Mouse (Mus musculus): ENCODE data around the gene Slc34a3.

The Slc34a3 gene

DNA sequence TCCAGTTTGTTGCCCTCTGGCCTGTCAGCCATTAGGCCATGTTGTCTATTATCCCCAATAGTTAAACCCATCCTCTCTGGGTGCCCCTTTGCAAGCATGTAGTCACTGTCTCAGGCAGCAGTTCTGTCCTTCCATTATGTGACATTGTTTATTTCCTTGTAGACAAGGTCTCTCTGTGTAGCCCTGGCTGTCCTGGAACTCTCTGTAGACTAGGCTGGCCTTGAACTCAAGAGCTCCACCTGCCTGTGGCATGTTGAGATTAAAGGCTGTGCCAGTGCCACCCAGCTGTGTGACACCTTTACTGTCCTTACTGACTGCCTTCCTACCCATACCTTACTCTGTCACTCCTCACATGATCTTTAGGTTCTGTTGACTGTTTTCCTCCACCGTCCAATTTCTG lies 18.2 kb upstream of the Slc34a3 start:
- DNase-seq (ENCODE audit: low spot score): no peak

DNA sequence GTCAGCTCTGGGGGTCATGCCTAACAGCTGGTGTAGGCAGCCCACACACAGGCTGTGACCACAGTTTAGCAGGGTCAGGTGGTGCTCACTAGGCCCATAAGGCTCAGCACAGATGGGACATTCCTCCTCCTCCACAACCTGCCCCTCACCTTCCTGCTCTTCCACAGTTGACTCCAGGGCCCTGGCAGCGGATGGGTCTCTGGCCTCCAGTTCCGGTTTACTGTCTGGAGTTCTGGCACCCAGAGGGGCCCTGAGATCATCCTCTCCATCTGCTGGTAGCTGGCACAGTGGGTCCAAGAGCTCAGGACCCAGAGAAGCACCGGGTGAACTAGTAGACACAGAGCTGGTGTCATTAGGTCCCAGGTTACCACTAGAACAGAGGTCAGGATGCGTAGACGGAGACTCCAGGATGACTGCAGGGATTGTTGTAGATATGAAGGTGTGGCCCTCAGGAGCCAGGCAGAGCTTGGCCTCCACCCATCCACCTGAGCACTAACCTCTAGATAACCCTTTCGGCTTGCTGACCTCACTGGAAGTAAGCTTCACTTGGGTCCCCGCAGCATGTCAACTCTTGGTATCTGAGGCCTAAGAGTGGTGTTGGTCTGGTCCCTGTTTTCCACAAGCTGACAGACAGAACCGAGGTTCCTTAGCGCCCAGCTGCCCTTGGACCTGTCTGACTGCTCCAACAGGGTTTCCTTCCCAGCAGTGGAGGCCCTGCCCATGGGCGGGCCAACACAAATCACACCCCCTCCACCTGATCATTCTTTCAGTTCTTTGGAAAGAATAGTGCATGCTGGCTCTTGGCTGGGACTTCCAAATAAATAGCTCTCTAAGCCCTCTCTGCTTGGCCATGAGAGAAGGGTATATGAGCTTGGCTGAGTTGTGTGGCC lies 12.3 kb upstream of the Slc34a3 start, which contains the start of gene AL732309.1:
Gene AL732309.1, minus strand, starts transcription at position 681 of the 890 bp plus-strand sequence.
- DNase-seq (ENCODE audit: low spot score): no peak

DNA sequence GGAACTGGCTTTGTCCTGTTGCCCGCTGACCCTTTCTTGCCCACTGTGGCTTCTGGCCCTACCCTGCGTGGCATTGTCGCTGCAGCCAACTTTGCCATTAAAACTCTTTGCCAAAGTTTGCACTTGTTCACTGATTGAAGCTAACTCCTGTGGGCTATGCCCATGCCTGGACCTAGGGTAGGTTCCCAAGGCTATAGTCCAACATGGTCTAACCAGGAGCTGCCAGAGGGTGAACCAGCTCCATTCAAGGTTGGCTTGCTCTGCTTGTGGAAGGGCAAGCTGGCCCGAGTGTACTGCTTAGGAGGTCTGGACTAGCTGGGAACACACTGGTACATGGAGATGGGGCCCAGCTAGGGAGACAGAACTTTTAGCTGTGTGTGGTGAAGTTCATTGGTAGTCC lies 10.0 kb upstream of the Slc34a3 start:
- DNase-seq (ENCODE audit: low spot score): no peak

GRCm38 (mm10) chr2:25243342-25243741 lies 9.2 kb upstream of the Slc34a3 start:
- DNase-seq (ENCODE audit: low spot score): no peak

GRCm38 (mm10) chr2:25242101-25242506 lies 7.9 kb upstream of the Slc34a3 start, which contains the start of the genes Rnf208 and Cysrt1:
TSS of gene Rnf208 (plus strand) at chr2:25242255.
TSS of gene Cysrt1 (minus strand) at chr2:25242452.
- DNase-seq (ENCODE audit: low spot score): no peak

DNA sequence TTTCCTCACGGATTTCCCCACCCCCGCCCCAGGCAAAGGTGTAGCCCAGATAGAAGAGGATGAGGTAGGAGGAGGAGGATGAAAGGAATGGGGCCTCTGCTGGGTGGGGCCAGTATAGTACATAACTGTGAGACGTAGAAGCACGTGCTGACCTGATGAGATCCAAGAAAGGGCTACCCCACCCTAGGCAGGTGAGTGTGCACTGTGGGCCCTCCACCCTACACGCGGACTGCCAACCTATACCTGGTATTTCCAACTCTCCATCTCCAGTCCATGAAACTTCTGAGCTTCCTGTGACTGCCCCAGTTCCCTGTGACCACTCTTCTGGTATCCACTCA lies 7.2 kb upstream of the Slc34a3 start:
- DNase-seq (ENCODE audit: low spot score): no peak

- no peak for DNase-seq (ENCODE audit: low spot score)
These were observed 6.7 kb upstream of the Slc34a3 start for GRCm38 (mm10) chr2:25240723-25241437.

DNA sequence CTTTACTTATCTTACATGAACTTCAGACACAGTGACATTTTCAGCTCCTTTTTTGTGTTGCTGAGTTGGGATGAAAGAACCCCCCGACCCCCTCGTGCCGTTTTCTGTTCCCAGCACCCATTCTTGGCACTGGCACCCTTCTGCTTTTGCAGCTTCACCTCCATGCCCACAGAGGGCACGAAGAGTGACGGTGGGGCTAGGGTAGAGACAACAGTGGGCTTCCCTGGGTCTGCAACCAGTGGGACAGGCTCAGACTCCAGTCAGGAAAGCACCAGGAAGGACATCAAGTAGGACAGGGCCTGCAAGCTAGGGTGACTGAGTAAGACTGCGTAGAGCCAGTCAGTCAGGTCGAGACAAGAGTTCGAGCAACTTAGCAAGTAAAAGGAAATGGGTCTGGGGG lies 6.1 kb upstream of the Slc34a3 start:
- DNase-seq (ENCODE audit: low spot score): no peak

- no peak for DNase-seq (ENCODE audit: low spot score)
These were observed 5.6 kb upstream of the Slc34a3 start for GRCm38 (mm10) chr2:25239766-25240165.

GRCm38 (mm10) chr2:25238106-25238505 lies 3.9 kb upstream of the Slc34a3 start:
- no peak for DNase-seq (ENCODE audit: low spot score)

GRCm38 (mm10) chr2:25237522-25237921 lies 3.4 kb upstream of the Slc34a3 start:
- DNase-seq (ENCODE audit: low spot score): no peak

DNA sequence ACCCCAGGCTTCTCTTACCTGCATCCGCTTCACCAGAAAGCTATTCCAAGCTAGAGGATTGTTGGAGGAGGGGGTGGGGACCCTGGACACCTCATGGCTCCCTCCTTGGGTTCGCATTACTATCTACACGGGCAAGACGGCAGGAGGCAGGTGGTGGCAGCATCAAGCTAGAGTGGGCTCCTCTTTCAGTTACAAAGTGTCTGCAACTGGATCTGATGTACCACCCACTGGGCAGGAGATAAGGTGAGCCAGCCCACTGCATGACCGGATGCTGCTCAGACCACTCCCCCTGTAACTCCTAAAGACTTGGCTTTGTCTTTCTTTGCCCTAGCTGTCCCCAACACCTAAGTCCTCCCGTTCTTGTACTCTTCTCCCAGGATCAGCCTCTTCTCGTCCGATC lies 2.5 kb upstream of the Slc34a3 start, which contains the start of gene Rnf224:
Gene Rnf224, minus strand, starts transcription at position 174 of the 400 bp plus-strand sequence.
- no peak for DNase-seq (ENCODE audit: low spot score)

- DNase-seq (ENCODE audit: low spot score): no peak
These were observed 522 bp upstream of the Slc34a3 start for GRCm38 (mm10) chr2:25234551-25235220.

GRCm38 (mm10) chr2:25233421-25233820 lies 743 bp downstream of the Slc34a3 start:
- DNase-seq (ENCODE audit: low spot score): no peak

GRCm38 (mm10) chr2:25231038-25231437 lies 3.1 kb downstream of the Slc34a3 start:
- no peak for DNase-seq (ENCODE audit: low spot score)

- no peak for DNase-seq (ENCODE audit: low spot score)
These were observed 3.6 kb downstream of the Slc34a3 start for GRCm38 (mm10) chr2:25230581-25230980.

GRCm38 (mm10) chr2:25229582-25229981 lies 4.6 kb downstream of the Slc34a3 start:
- no peak for DNase-seq (ENCODE audit: low spot score)

- DNase-seq (ENCODE audit: low spot score): no peak
These were observed 5.1 kb downstream of the Slc34a3 start for GRCm38 (mm10) chr2:25228995-25229530.

DNA sequence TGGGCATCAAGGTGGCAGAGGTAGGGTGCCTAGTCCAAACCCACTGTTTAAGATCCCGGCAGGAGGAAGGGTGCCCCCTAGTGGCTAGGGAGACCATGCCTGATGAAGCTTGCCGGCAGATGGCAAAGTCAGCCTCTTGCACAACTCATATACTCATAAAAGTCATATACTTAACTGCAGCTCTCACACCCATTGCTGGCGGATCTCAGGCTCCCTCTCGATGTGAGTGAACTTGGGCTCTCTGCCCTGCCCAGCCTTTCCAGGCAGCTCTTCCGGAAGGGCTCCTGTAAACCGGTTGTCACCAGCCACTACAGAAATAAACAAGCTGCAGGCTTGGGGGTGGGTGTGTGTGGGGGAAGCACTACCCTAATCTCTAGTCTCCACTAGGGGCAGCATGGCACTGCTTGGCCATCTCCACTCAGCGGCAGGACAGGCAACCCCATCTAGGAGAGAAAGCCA lies 5.7 kb downstream of the Slc34a3 start:
- peak; percentile 79 for DNase-seq (ENCODE audit: low spot score)

GRCm38 (mm10) chr2:25227406-25227805 lies 6.8 kb downstream of the Slc34a3 start:
- no peak for DNase-seq (ENCODE audit: low spot score)

- DNase-seq (ENCODE audit: low spot score): no peak
These were observed 7.3 kb downstream of the Slc34a3 start for GRCm38 (mm10) chr2:25226864-25227263.

DNA sequence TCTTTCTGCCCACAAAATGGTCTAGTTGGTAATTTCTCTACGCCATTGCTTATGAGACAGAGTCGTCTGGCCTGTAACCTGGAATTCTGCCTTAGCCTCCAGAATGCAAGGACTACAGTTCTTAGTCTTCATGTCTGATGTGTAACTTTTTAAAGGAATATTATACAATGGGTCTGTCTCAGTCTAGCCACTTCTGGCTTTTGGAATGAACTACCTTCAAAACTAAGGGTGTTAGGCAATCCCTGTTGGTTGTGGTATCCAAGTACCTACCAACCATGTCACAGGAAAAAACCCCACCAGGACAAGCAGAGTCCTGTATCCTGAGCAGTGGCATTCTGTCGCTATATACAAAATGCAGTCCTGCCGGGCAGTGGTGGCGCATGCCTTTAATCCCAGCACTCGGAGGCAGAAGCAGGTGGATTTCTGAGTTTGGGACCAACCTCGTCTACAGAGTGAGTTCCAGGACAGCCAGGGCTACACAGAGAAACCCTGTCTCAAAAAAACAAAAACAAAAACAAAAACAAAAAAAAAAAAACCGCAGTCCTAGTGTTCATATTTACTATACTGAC lies 8.3 kb downstream of the Slc34a3 start:
- no peak for DNase-seq (ENCODE audit: low spot score)
